Comparison of ENCODE assay signal across 19 mouse cellular contexts in the genomic region with DNA sequence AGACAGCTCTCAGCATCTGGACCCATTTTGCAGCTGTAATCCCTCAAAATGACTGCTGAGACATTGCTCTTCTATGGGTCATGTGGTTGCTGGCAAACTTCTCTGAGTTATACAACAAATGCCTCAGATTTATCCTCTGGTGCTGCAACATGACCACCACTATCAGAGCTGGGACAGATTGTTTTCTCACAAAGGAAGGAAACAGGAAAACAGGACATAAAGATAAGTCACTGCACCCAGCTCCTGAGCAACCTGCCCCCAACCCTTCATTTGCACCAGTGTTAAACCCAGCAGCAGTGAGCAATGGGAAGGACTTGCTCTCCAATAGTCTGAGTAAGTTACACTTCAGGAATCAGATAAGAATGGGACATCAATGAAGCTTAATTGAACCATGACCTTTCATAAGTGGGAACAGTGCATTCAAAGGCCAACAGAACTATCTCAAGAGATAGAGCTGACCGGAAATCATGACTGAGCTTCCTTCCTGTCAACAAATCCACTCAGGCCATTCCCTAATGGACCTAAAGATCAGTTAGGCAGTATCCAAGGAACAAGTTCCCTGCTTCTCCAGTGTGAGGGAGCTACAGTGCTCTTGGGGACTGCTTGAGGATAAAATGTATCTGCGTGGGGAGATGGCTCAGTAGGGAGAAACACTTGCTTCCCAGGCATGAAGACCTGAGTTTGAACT. TPM values are rescaled to one million over a fixed set of nuclear protein-coding genes. Genes with fewer than 3 reads are reported as not detected.
A peak's percentile ranks its signal among the peaks of the same experiment; 100 is the strongest.
DNase-seq lines count a peak whose midpoint lies in the region; ATAC-seq and TF ChIP-seq lines count a peak whose summit lies in the region.
"Had no signal": no experiment of that assay in that cellular context is flagged by ENCODE, and none has a peak within 500 bp of the region (broad histone marks: within the 10 kb centered on the region; RNA-seq: fewer than 3 reads in every experiment).

No protein-coding gene starts in this region.

- H3K9ac ChIP-seq in liver, postnatal 0 days (replicated peaks): no peak overlapping the region

- ATAC-seq in liver, postnatal 0 days: peak; percentile 57
- ATAC-seq in CD4-positive, CD25-positive, alpha-beta regulatory T cell, adult 4 months: no peak
- ATAC-seq: forebrain, embryonic 16.5 days; hindbrain, postnatal 0 days had no signal

- WGBS in lung, adult 2 months: 32% methylated on average over 2 of the region's 2 CpGs
- 40% methylated on average over 2 of the region's 2 CpGs for WGBS in liver, postnatal 0 days (ENCODE audit: insufficient replicate concordance)

- H3K27me3 ChIP-seq in liver, postnatal 0 days (ENCODE audit: insufficient read depth, low read length): no peaks in the 10 kb centered on the region

- no peaks in the 10 kb centered on the region for H3K9me3 ChIP-seq in liver, postnatal 0 days (ENCODE audit: low read length)
- H3K9me3 ChIP-seq: midbrain, embryonic 10.5 days had no signal

- TF ChIP-seq POLR2A in lung, adult 2 months (IDR thresholded peaks at IDR 0.05; ENCODE audit: borderline replicate concordance, extremely low read depth, low read depth, low read length): no peak

- peak; percentile 10 to 38 for DNase-seq in adrenal gland, adult (ENCODE audit: inconsistent age in 2 of 2, low spot score in 1 of 2)
- no peak for DNase-seq in adrenal gland, postnatal 10 days
- peak; percentile 9 to 33 for DNase-seq in lung, adult 18-20 months
- DNase-seq in lung, adult 2 months: no peak
- DNase-seq in liver, postnatal 0 days: no peak
- DNase-seq in layer of hippocampus, adult 8-10 months (ENCODE audit: low spot score in 2 of 2): no peak
- DNase-seq in frontal cortex, adult 2 months (ENCODE audit: extremely low spot score in 1 of 2, low spot score in 1 of 2): no peak
- DNase-seq: cerebellum, postnatal 25 days; gastrocnemius, postnatal 36 days had no signal

- 0 out of 2 replicates have a peak, but pooled peaks have one; percentile 21 for TF ChIP-seq EP300 in liver, postnatal 0 days (IDR thresholded peaks at IDR 0.05; ENCODE audit: low read depth)

- H3K4me3 ChIP-seq in lung, adult 2 months (replicated peaks; ENCODE audit: extremely low read depth, low read depth, low read length): no peak overlapping the region
- no peak overlapping the region for H3K4me3 ChIP-seq in liver, postnatal 0 days (ENCODE audit: low read depth, low read length)
- H3K4me3 ChIP-seq: midbrain, embryonic 10.5 days had no signal

- no peak for TF ChIP-seq CTCF in lung, adult 2 months (IDR thresholded peaks at IDR 0.05; ENCODE audit: insufficient read depth, low read length)
- 0 out of 2 replicates have a peak, but pooled peaks have one; percentile 8 for TF ChIP-seq CTCF in liver, postnatal 0 days (IDR thresholded peaks at IDR 0.05; ENCODE audit: low read depth)

- H3K4me2 ChIP-seq in liver, postnatal 0 days (ENCODE audit: low read depth, low read length): no peak overlapping the region

- no peaks in the 10 kb centered on the region for H3K4me1 ChIP-seq in lung, adult 2 months (ENCODE audit: control insufficient read depth, insufficient read depth, low read length)
- H3K4me1 ChIP-seq in liver, postnatal 0 days (ENCODE audit: insufficient read depth): no peaks in the 10 kb centered on the region
- H3K4me1 ChIP-seq: midbrain, embryonic 10.5 days had no signal

- H3K36me3 ChIP-seq in liver, postnatal 0 days (replicated peaks; ENCODE audit: insufficient read depth, low read length): no peaks in the 10 kb centered on the region
- H3K36me3 ChIP-seq: midbrain, embryonic 10.5 days had no signal

- no peak overlapping the region for H3K27ac ChIP-seq in liver, postnatal 0 days (ENCODE audit: low read depth)
- H3K27ac ChIP-seq: hindbrain, postnatal 0 days; midbrain, embryonic 10.5 days had no signal

RNA-seq across cellular contexts. Expression of a gene that starts 17.2 kb away (rescaled TPM):
- total RNA-seq in adrenal gland, postnatal 10 days (2021): 10 to 100 TPM in 1 of 2 experiments, 1 to 10 TPM in 1; 8.0 to 23.2 TPM
- polyA plus RNA-seq in lung, adult 2 months (2012; rRNA removed): not detected in 2 replicates
- 108 and 116 TPM in 2 replicates for polyA plus RNA-seq in liver, postnatal 0 days (2015; fragmentation: Nextera tagmentation; extraction: Ambion mirVana)
- not detected for total RNA-seq in layer of hippocampus, adult 8-10 months (2022)
- not detected for polyA plus RNA-seq in CD4-positive, CD25-positive, alpha-beta regulatory T cell, adult 4 months (2017; shearing (Covaris generic))
- polyA plus RNA-seq in frontal cortex, adult 2 months (2012; rRNA removed): not detected in 2 replicates
- total RNA-seq: ES-E14; gastrocnemius, postnatal 36 days; hindbrain, postnatal 0 days; layer of hippocampus, postnatal 10 days had no signal
- polyA plus RNA-seq: brain, embryonic 14.5 days; embryonic facial prominence, embryonic 14.5 days; forebrain, embryonic 16.5 days; hindbrain, postnatal 0 days; limb, embryonic 11.5 days; midbrain, embryonic 10.5 days; spleen, adult 2 months had no signal

RNA-seq across cellular contexts. Expression of a gene that starts 28.2 kb away (rescaled TPM):
- total RNA-seq in adrenal gland, postnatal 10 days (2021): 10 to 100 TPM in 1 of 2 experiments, 1 to 10 TPM in 1; 4.9 to 18.3 TPM
- 0.05 and 0.12 TPM in 2 replicates for polyA plus RNA-seq in lung, adult 2 months (2012; rRNA removed)
- polyA plus RNA-seq in liver, postnatal 0 days (2015; fragmentation: Nextera tagmentation; extraction: Ambion mirVana): 550 and 554 TPM in 2 replicates
- not detected for total RNA-seq in layer of hippocampus, adult 8-10 months (2022)
- polyA plus RNA-seq in CD4-positive, CD25-positive, alpha-beta regulatory T cell, adult 4 months (2017; shearing (Covaris generic)): not detected
- not detected in 2 replicates for polyA plus RNA-seq in frontal cortex, adult 2 months (2012; rRNA removed)
- total RNA-seq: hindbrain, postnatal 0 days; layer of hippocampus, postnatal 10 days had no signal
- polyA plus RNA-seq: brain, embryonic 14.5 days; embryonic facial prominence, embryonic 14.5 days; forebrain, embryonic 16.5 days; hindbrain, postnatal 0 days; limb, embryonic 11.5 days; midbrain, embryonic 10.5 days had no signal

RNA-seq across cellular contexts. Expression of a gene that starts 50.3 kb away (rescaled TPM):
- total RNA-seq in adrenal gland, postnatal 10 days (2021): 100 to 1,000 TPM in 1 of 2 experiments, 10 to 100 TPM in 1; 29.5 to 127 TPM
- polyA plus RNA-seq in lung, adult 2 months (2012; rRNA removed): 0.06 TPM in 1 of 2 replicates, not detected in the other
- 935 and 984 TPM in 2 replicates for polyA plus RNA-seq in liver, postnatal 0 days (2015; fragmentation: Nextera tagmentation; extraction: Ambion mirVana)
- not detected for total RNA-seq in layer of hippocampus, adult 8-10 months (2022)
- not detected for polyA plus RNA-seq in CD4-positive, CD25-positive, alpha-beta regulatory T cell, adult 4 months (2017; shearing (Covaris generic))
- not detected in 2 replicates for polyA plus RNA-seq in frontal cortex, adult 2 months (2012; rRNA removed)
- total RNA-seq: ES-E14; hindbrain, postnatal 0 days; layer of hippocampus, postnatal 10 days had no signal
- polyA plus RNA-seq: brain, embryonic 14.5 days; embryonic facial prominence, embryonic 14.5 days; forebrain, embryonic 16.5 days; hindbrain, postnatal 0 days; limb, embryonic 11.5 days; midbrain, embryonic 10.5 days; spleen, adult 2 months had no signal

RNA-seq across cellular contexts. Expression of a gene that starts 54.5 kb away (rescaled TPM):
- total RNA-seq in adrenal gland, postnatal 10 days (2021): 10 to 100 TPM in 1 of 2 experiments, 1 to 10 TPM in 1; 4.4 to 17.8 TPM
- not detected in 2 replicates for polyA plus RNA-seq in lung, adult 2 months (2012; rRNA removed)
- polyA plus RNA-seq in liver, postnatal 0 days (2015; fragmentation: Nextera tagmentation; extraction: Ambion mirVana): 16.1 and 18.5 TPM in 2 replicates
- total RNA-seq in layer of hippocampus, adult 8-10 months (2022): not detected
- polyA plus RNA-seq in CD4-positive, CD25-positive, alpha-beta regulatory T cell, adult 4 months (2017; shearing (Covaris generic)): not detected
- polyA plus RNA-seq in frontal cortex, adult 2 months (2012; rRNA removed): not detected in 2 replicates
- total RNA-seq: ES-E14; gastrocnemius, postnatal 36 days; hindbrain, postnatal 0 days; layer of hippocampus, postnatal 10 days had no signal
- polyA plus RNA-seq: brain, embryonic 14.5 days; embryonic facial prominence, embryonic 14.5 days; forebrain, embryonic 16.5 days; hindbrain, postnatal 0 days; limb, embryonic 11.5 days; midbrain, embryonic 10.5 days; spleen, adult 2 months had no signal

Comparison
In these comparisons a context has a peak if more than half of its experiments do, and no peak if none do; other contexts are left out.
1. DNase-seq: peak in adrenal gland, adult (2 of 2) and lung, adult 18-20 months (2 of 2); none in adrenal gland, postnatal 10 days (single experiment), lung, adult 2 months (single experiment), liver, postnatal 0 days (single experiment), layer of hippocampus, adult 8-10 months (0 of 2) and frontal cortex, adult 2 months (0 of 2).
2. RNA of a gene that starts 17.2 kb away (polyA plus RNA-seq): 108 to 116 TPM in liver, postnatal 0 days; not detected in lung, adult 2 months, not detected in CD4-positive, CD25-positive, alpha-beta regulatory T cell, adult 4 months and not detected in frontal cortex, adult 2 months; every median in the first group is over 100 times any median in the second.
3. RNA of a gene that starts 28.2 kb away (polyA plus RNA-seq): 550 to 554 TPM in liver, postnatal 0 days; 0.05 to 0.12 TPM in lung, adult 2 months, not detected in frontal cortex, adult 2 months and not detected in CD4-positive, CD25-positive, alpha-beta regulatory T cell, adult 4 months; every median in the first group is over 100 times any median in the second.
4. RNA of a gene that starts 50.3 kb away (polyA plus RNA-seq): 935 to 984 TPM in liver, postnatal 0 days; 0.06 TPM in lung, adult 2 months, not detected in CD4-positive, CD25-positive, alpha-beta regulatory T cell, adult 4 months and not detected in frontal cortex, adult 2 months; every median in the first group is over 100 times any median in the second.